Mouse (Mus musculus) lung, embryonic 14.5 days (tissue): ENCODE results near the gene Ccdc158. TPM values are rescaled to one million over a fixed set of nuclear protein-coding genes. Genes with fewer than 3 reads are reported as not detected.

Experiments used
- ATAC-seq: fragments of 200-750 bp; cut with Nextera tagmentation; 2 replicates; pipeline ENCODE4 v1.8.0; 2017; ENCODE audit warnings: mild to moderate bottlenecking, moderate TSS enrichment, moderate library complexity; ENCODE audit not compliant: insufficient read depth
- DNase-seq: peaks from one replicate; pipeline ENCODE4 v3.0.0-alpha.2; 2015
- H3K27ac ChIP-seq: fragments of 300-500 bp; sonication (generic); 2 replicates; pipeline ENCODE4 v1.5.1; 2014; ENCODE audit warnings: low read depth, mild to moderate bottlenecking, moderate library complexity
- H3K27me3 ChIP-seq: fragments of 300-500 bp; sonication (generic); 2 replicates; pipeline ENCODE4 v1.6.1; 2014; ENCODE audit warnings: low read length, control low read depth; ENCODE audit not compliant: insufficient read depth
- H3K36me3 ChIP-seq: fragments of 300-500 bp; sonication (generic); 2 replicates; pipeline ENCODE4 v1.6.1; 2014; ENCODE audit warnings: control low read depth; ENCODE audit not compliant: insufficient read depth
- H3K4me1 ChIP-seq: fragments of 300-500 bp; sonication (generic); 2 replicates; pipeline ENCODE4 v1.6.1; 2014; ENCODE audit warnings: antibody characterized with exemption, control low read depth; ENCODE audit not compliant: insufficient read depth
- H3K4me2 ChIP-seq: fragments of 300-500 bp; sonication (generic); 2 replicates; pipeline ENCODE4 v1.6.1; 2014; ENCODE audit warnings: mild to moderate bottlenecking
- H3K4me3 ChIP-seq: fragments of 300-500 bp; sonication (generic); 2 replicates; pipeline ENCODE4 v1.5.1; 2014; ENCODE audit warnings: low read depth, low read length
- H3K9ac ChIP-seq: fragments of 300-500 bp; sonication (generic); 2 replicates; pipeline ENCODE4 v1.6.1; 2014
- H3K9me3 ChIP-seq: fragments of 300-500 bp; sonication (generic); 2 replicates; pipeline ENCODE4 v1.6.1; 2016; ENCODE audit warnings: low read depth, low read length, control low read depth
- CTCF ChIP-seq: IDR thresholded peaks from 2 replicates; pipeline ENCODE4 v1.5.1; 2016; ENCODE audit warnings: antibody characterized with exemption, low read depth
- WGBS: fragments of 180-500 bp; shearing (Covaris S2); extraction: QIAGEN DNeasy Blood & Tissue Kit; methylation state at CpG from one replicate; pipeline ENCODE4 v1.1.7; 2014; 5-methylcytosine and 5-hydroxymethylcytosine counted together
- polyA plus RNA-seq: library from polyadenylated mRNA; unstranded; fragments of >200 nt; fragmentation: Nextera tagmentation; extraction: Ambion mirVana; gene quantifications from 2 replicates; pipeline ENCODE4 v1.2.1, GENCODE M21; 2014

Ccdc158 gene
- polyA plus RNA-seq, 1 experiment from 2014 or later, result 2.3 TPM

GRCm38 (mm10) chr5:92698837-92699529 is 23.9 kb upstream of the Ccdc158 start:
- 0 out of 2 replicates have a peak overlapping the region, but pooled peaks have one; percentile 9 for H3K27ac ChIP-seq
- H3K4me3 ChIP-seq, result peak overlapping the region; percentile 5; the same call in 1 of the 2 replicates
- H3K36me3 ChIP-seq, result no peaks in the 10 kb centered on the region
- no peak for TF ChIP-seq CTCF
- no peaks in the 10 kb centered on the region for H3K9me3 ChIP-seq
- no peaks in the 10 kb centered on the region for H3K27me3 ChIP-seq
- peak overlapping the region; percentile 53 for H3K4me2 ChIP-seq
- ATAC-seq (0 out of 2 replicates have a peak, but pooled peaks have one; percentile 9), DNase-seq (no peak)
- 22% methylated on average over 17 of the region's 17 CpGs for WGBS
- peak overlapping the region; percentile 17; the same call in 1 of the 2 replicates for H3K9ac ChIP-seq
- peaks cover 20% of the 10 kb centered on the region for H3K4me1 ChIP-seq

GRCm38 (mm10) chr5:92698131-92698836 is 23.2 kb upstream of the Ccdc158 start:
- ATAC-seq (0 out of 2 replicates have a peak, but pooled peaks have one; percentile 22), DNase-seq (peak; percentile 67)
- no peaks in the 10 kb centered on the region for H3K36me3 ChIP-seq
- peak overlapping the region; percentile 17 for H3K9ac ChIP-seq
- H3K9me3 ChIP-seq, result no peaks in the 10 kb centered on the region
- no peak for TF ChIP-seq CTCF
- peaks cover 22% of the 10 kb centered on the region for H3K4me1 ChIP-seq
- WGBS, result 3% methylated on average over 15 of the region's 15 CpGs
- no peaks in the 10 kb centered on the region for H3K27me3 ChIP-seq
- H3K27ac ChIP-seq, result 0 out of 2 replicates have a peak overlapping the region, but pooled peaks have one; percentile 9
- peak overlapping the region; percentile 5 for H3K4me3 ChIP-seq
- peak overlapping the region; percentile 53 for H3K4me2 ChIP-seq

- Histone ChIP-seq H3K4me2 (no peak overlapping the region; the same call in 1 of the 2 replicates), H3K27me3 (no peaks in the 10 kb centered on the region), H3K9me3 (no peaks in the 10 kb centered on the region), H3K4me3 (no peak overlapping the region), H3K27ac (peak overlapping the region; percentile 69; the same call in 1 of the 2 replicates), H3K4me1 (peaks cover 21% of the 10 kb centered on the region), H3K9ac (no peak overlapping the region), H3K36me3 (no peaks in the 10 kb centered on the region)
- ATAC-seq (peak; percentile 50; the same call in 1 of the 2 replicates), DNase-seq (peak; percentile 82)
- no peak for TF ChIP-seq CTCF
- 48% methylated on average over 10 of the region's 10 CpGs for WGBS
These were observed 19.4 kb upstream of the Ccdc158 start for GRCm38 (mm10) chr5:92694316-92694995.

- ATAC-seq (no peak), DNase-seq (no peak)
- Histone ChIP-seq H3K27me3 (no peaks in the 10 kb centered on the region), H3K27ac (peak overlapping the region; percentile 69; the same call in 1 of the 2 replicates), H3K9me3 (no peaks in the 10 kb centered on the region), H3K4me3 (no peak overlapping the region), H3K9ac (no peak overlapping the region), H3K36me3 (no peaks in the 10 kb centered on the region), H3K4me1 (peaks cover 14% of the 10 kb centered on the region; the same call in 1 of the 2 replicates), H3K4me2 (no peak overlapping the region)
- no peak for TF ChIP-seq CTCF
- 88% methylated on average over 3 of the region's 3 CpGs for WGBS
These were observed 18.7 kb upstream of the Ccdc158 start for GRCm38 (mm10) chr5:92693744-92694143.

- H3K27ac ChIP-seq, result peak overlapping the region; percentile 67
- WGBS, result 29% methylated on average over 16 of the region's 16 CpGs
- no peak overlapping the region for H3K9ac ChIP-seq
- peaks cover 9% of the 10 kb centered on the region; the same call in 1 of the 2 replicates for H3K4me1 ChIP-seq
- ATAC-seq, result peak; percentile 85
- TF ChIP-seq CTCF, result no peak
- peak; percentile 86 for DNase-seq
- H3K9me3 ChIP-seq, result no peaks in the 10 kb centered on the region
- no peaks in the 10 kb centered on the region for H3K36me3 ChIP-seq
- peak overlapping the region; percentile 21 for H3K4me2 ChIP-seq
- H3K27me3 ChIP-seq, result no peaks in the 10 kb centered on the region
- no peak overlapping the region for H3K4me3 ChIP-seq
These were observed 17.3 kb upstream of the Ccdc158 start for GRCm38 (mm10) chr5:92692206-92693007.

DNA sequence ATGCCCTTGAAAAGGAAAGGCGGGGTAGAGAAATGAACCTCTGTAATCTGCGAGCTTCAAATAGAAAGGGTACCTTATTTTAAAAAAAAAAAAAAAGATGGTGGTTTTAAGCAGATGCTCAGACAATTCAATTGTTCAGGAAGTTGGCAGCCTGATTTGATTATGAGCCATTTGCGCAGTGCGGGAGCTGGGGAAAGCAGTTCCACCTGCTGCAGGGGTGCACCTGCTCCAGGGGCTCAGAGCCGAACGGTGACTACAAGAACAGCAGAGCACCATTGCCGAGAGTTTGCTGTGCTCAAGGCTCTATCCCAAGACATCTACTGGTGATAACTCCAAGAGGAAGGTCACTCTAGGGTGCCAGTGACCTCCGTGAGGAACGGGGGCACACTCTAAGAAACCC is 13.5 kb upstream of the Ccdc158 start:
- H3K9ac ChIP-seq, result no peak overlapping the region
- H3K4me2 ChIP-seq, result no peak overlapping the region
- ATAC-seq (no peak), DNase-seq (no peak)
- H3K4me3 ChIP-seq, result no peak overlapping the region
- 92% methylated on average over 9 of the region's 9 CpGs for WGBS
- no peaks in the 10 kb centered on the region for H3K4me1 ChIP-seq
- H3K27ac ChIP-seq, result no peak overlapping the region
- H3K27me3 ChIP-seq, result no peaks in the 10 kb centered on the region
- H3K9me3 ChIP-seq, result no peaks in the 10 kb centered on the region
- H3K36me3 ChIP-seq, result no peaks in the 10 kb centered on the region
- no peak for TF ChIP-seq CTCF
